Mouse (Mus musculus) midbrain, postnatal 0 days (tissue): ENCODE data around the gene Cyp2ab1. TPM values are rescaled to one million over a fixed set of nuclear protein-coding genes. Genes with fewer than 3 reads are reported as not detected.

Source experiments
- ATAC-seq: fragments of 200-750 bp; cut with Nextera tagmentation; 2 replicates; pipeline ENCODE4 v1.8.0; 2017; ENCODE audit warnings: moderate number of reproducible peaks, mild to moderate bottlenecking, moderate TSS enrichment, moderate library complexity; ENCODE audit not compliant: low FRiP score
- DNase-seq: peaks from one replicate; pipeline ENCODE4 v3.0.0-alpha.2; 2015; ENCODE audit warnings: low spot score
- H3K27ac ChIP-seq: fragments of 300-500 bp; sonication (generic); 2 replicates; pipeline ENCODE4 v1.5.1; 2014; ENCODE audit warnings: low read depth, mild to moderate bottlenecking, low read length, mixed read lengths
- H3K27me3 ChIP-seq: fragments of 300-500 bp; sonication (generic); 2 replicates; pipeline ENCODE4 v1.6.1; 2014; ENCODE audit warnings: low read length, control low read depth, mixed read lengths; ENCODE audit not compliant: insufficient read depth
- H3K36me3 ChIP-seq: fragments of 300-500 bp; sonication (generic); 2 replicates; pipeline ENCODE4 v1.6.1; 2014; ENCODE audit warnings: low read length, control low read depth, mixed read lengths; ENCODE audit not compliant: insufficient read depth
- H3K4me1 ChIP-seq: fragments of 300-500 bp; sonication (generic); 2 replicates; pipeline ENCODE4 v1.6.1; 2014; ENCODE audit warnings: mild to moderate bottlenecking, control low read depth, antibody characterized with exemption, low read length, mixed read lengths; ENCODE audit not compliant: insufficient read depth
- H3K4me2 ChIP-seq: fragments of 300-500 bp; sonication (generic); 2 replicates; pipeline ENCODE4 v1.6.1; 2014; ENCODE audit warnings: low read depth, mild to moderate bottlenecking, low read length, mixed read lengths; ENCODE audit not compliant: poor library complexity, severe bottlenecking
- H3K4me3 ChIP-seq: fragments of 300-500 bp; sonication (generic); 2 replicates; pipeline ENCODE4 v1.5.1; 2014; ENCODE audit warnings: low read depth, mild to moderate bottlenecking, low read length, moderate library complexity
- H3K9ac ChIP-seq: fragments of 300-500 bp; sonication (generic); replicated peaks from 2 replicates; pipeline ENCODE4 v1.6.1; 2014; ENCODE audit warnings: mild to moderate bottlenecking, low read length, moderate library complexity, mixed read lengths; ENCODE audit not compliant: poor library complexity, severe bottlenecking
- H3K9me3 ChIP-seq: fragments of 300-500 bp; sonication (generic); 2 replicates; pipeline ENCODE4 v1.6.1; 2016; ENCODE audit warnings: low read length, control low read depth
- CTCF ChIP-seq: IDR thresholded peaks from 2 replicates; pipeline ENCODE4 v1.5.1; 2016; ENCODE audit warnings: antibody characterized with exemption, mild to moderate bottlenecking
- WGBS: fragments of 180-500 bp; shearing (Covaris S2); extraction: QIAGEN DNeasy Blood & Tissue Kit; methylation state at CpG from one replicate; pipeline ENCODE4 v1.1.7; 2014; 5-methylcytosine and 5-hydroxymethylcytosine counted together
- polyA plus RNA-seq: library from polyadenylated mRNA; unstranded; fragments of >200 nt; fragmentation: Nextera tagmentation; extraction: Ambion mirVana; gene quantifications from 2 replicates; pipeline ENCODE4 v1.2.1, GENCODE M21; 2015
- total RNA-seq: library from RNA; depleted of rRNA; stranded (reverse); fragments of >200 nt; gene quantifications from 2 replicates; pipeline ENCODE4 v1.2.3, GENCODE M21; 2014; rRNA removed

The Cyp2ab1 gene
- total and polyA plus RNA-seq, 2 experiments from 2014 or later = not detected

GRCm38 (mm10) chr16:20265089-20265488 lies 60.1 kb downstream of the Cyp2ab1 start:
- Histone ChIP-seq H3K4me1 (no peaks in the 10 kb centered on the region), H3K27ac (no peak overlapping the region), H3K9me3 (no peaks in the 10 kb centered on the region), H3K27me3 (no peaks in the 10 kb centered on the region), H3K4me3 (no peak overlapping the region), H3K9ac (no peak overlapping the region), H3K36me3 (no peaks in the 10 kb centered on the region), H3K4me2 (no peak overlapping the region)
- no peak for TF ChIP-seq CTCF
- 84% methylated on average over 7 of the region's 7 CpGs for WGBS
- DNase-seq (no peak), ATAC-seq (no peak)

Other genes with a start within 250 kb of the Cyp2ab1 start
- gene Klhl24, start 227.9 kb downstream of the Cyp2ab1 start, total RNA-seq = 78.2 and 98.1 TPM in 2 replicates
- gene Klhl24, start 227.9 kb downstream of the Cyp2ab1 start, polyA plus RNA-seq = 31.1 and 36.3 TPM in 2 replicates
- gene Yeats2, start 184.3 kb downstream of the Cyp2ab1 start, total RNA-seq = 43.0 and 43.2 TPM in 2 replicates
- gene Yeats2, start 184.3 kb downstream of the Cyp2ab1 start, polyA plus RNA-seq = 9.9 and 11.3 TPM in 2 replicates
- gene Map6d1, start 84.0 kb downstream of the Cyp2ab1 start, total RNA-seq = 8.6 and 9.7 TPM in 2 replicates
- gene Map6d1, start 84.0 kb downstream of the Cyp2ab1 start, polyA plus RNA-seq = 3.7 and 4.3 TPM in 2 replicates
- gene Parl, start 23.0 kb downstream of the Cyp2ab1 start, total RNA-seq = 31.8 and 104 TPM in 2 replicates
- 81.8 and 82.3 TPM in 2 replicates for gene Parl, start 23.0 kb downstream of the Cyp2ab1 start, polyA plus RNA-seq
- 68.7 and 90.1 TPM in 2 replicates for gene Abcc5, start 101.0 kb upstream of the Cyp2ab1 start, total RNA-seq
- 98.7 and 110 TPM in 2 replicates for gene Abcc5, start 101.0 kb upstream of the Cyp2ab1 start, polyA plus RNA-seq
- gene Eif2b5, start 173.4 kb upstream of the Cyp2ab1 start, total RNA-seq = 87.2 and 96.4 TPM in 2 replicates
- 70.0 and 74.6 TPM in 2 replicates for gene Eif2b5, start 173.4 kb upstream of the Cyp2ab1 start, polyA plus RNA-seq
- gene Dvl3, start 191.6 kb upstream of the Cyp2ab1 start, total RNA-seq = 44.9 and 46.3 TPM in 2 replicates
- gene Dvl3, start 191.6 kb upstream of the Cyp2ab1 start, polyA plus RNA-seq = 24.6 and 29.5 TPM in 2 replicates
- 975 and 994 TPM in 2 replicates for gene Ap2m1, start 210.1 kb upstream of the Cyp2ab1 start, total RNA-seq
- gene Ap2m1, start 210.1 kb upstream of the Cyp2ab1 start, polyA plus RNA-seq = 1,551 and 1,562 TPM in 2 replicates
- 65.3 and 76.0 TPM in 2 replicates for gene Abcf3, start 223.2 kb upstream of the Cyp2ab1 start, total RNA-seq
- 73.1 and 75.2 TPM in 2 replicates for gene Abcf3, start 223.2 kb upstream of the Cyp2ab1 start, polyA plus RNA-seq